Mouse (Mus musculus): Measurements from ENCODE around the gene Rab3ip. TPM values are rescaled to one million over a fixed set of nuclear protein-coding genes. Genes with fewer than 3 reads are reported as not detected.

The Rab3ip gene
- total RNA-seq, 1 experiment = 51.9 TPM

- no peak for DNase-seq (ENCODE audit: low read depth, low spot score)
- Histone ChIP-seq H3K9me3 (ENCODE audit: control insufficient read depth, insufficient read depth, low read depth, low read length) (no peaks in the 10 kb centered on the region), H3K36me3 (ENCODE audit: control insufficient read depth, insufficient read depth, low read length, poor library complexity, severe bottlenecking) (no peaks in the 10 kb centered on the region; the same call in 1 of the 2 replicates), H3K4me1 (ENCODE audit: control insufficient read depth in 2 of 2, insufficient read depth in 2 of 2, low read length in 2 of 2, poor library complexity in 1 of 2) (peaks cover 0 to 12% of the 10 kb centered on the region in 2 experiments; a peak in 3 of 4 replicates), H3K9ac (ENCODE audit: insufficient read depth, low read depth, low read length, poor library complexity, severe bottlenecking) (peak overlapping the region; percentile 97), H3K27ac (ENCODE audit: insufficient read depth, low read depth, low read length, poor library complexity, severe bottlenecking) (peak overlapping the region; percentile 90), H3K4me3 (ENCODE audit: insufficient read depth in 1 of 2, low read depth in 1 of 2, low read length in 2 of 2, poor library complexity in 1 of 2, severe bottlenecking in 1 of 2) (peak overlapping the region; percentile 88 to 100)
- in situ Hi-C loops (cut with MboI; ENCODE audit: low sequenced_read_pairs in 2 of 2, unreplicated experiment in 2 of 2) = no loop called here
- TF ChIP-seq MAFK (IDR thresholded peaks at IDR 0.05; ENCODE audit: insufficient read depth, low read depth, low read length) (no peak), ZNF384 (IDR thresholded peaks at IDR 0.05; ENCODE audit: low read depth, low read length) (no peak), HCFC1 (IDR thresholded peaks at IDR 0.05; ENCODE audit: borderline replicate concordance, insufficient read depth, low read length) (no peak), CHD2 (IDR thresholded peaks at IDR 0.05; ENCODE audit: low read depth, low read length) (no peak), ZC3H11A (IDR thresholded peaks at IDR 0.05; ENCODE audit: borderline replicate concordance, low read depth, low read length) (no peak)
Observed at GRCm38 (mm10) chr10:116949111-116950008, 1.2 kb downstream of the Rab3ip start.

GRCm38 (mm10) chr10:116948414-116948813, 2.2 kb downstream of the Rab3ip start:
- H3K9ac ChIP-seq (ENCODE audit: insufficient read depth, low read depth, low read length, poor library complexity, severe bottlenecking) = no peak overlapping the region
- H3K9me3 ChIP-seq (ENCODE audit: control insufficient read depth, insufficient read depth, low read depth, low read length) = no peaks in the 10 kb centered on the region
- H3K4me3 ChIP-seq (ENCODE audit: insufficient read depth in 1 of 2, low read depth in 1 of 2, low read length in 2 of 2, poor library complexity in 1 of 2, severe bottlenecking in 1 of 2) = no peak overlapping the region
- TF ChIP-seq ZNF384 (IDR thresholded peaks at IDR 0.05; ENCODE audit: low read depth, low read length) = no peak
- no peak for TF ChIP-seq CHD2 (IDR thresholded peaks at IDR 0.05; ENCODE audit: low read depth, low read length)
- no peak for TF ChIP-seq ZC3H11A (IDR thresholded peaks at IDR 0.05; ENCODE audit: borderline replicate concordance, low read depth, low read length)
- TF ChIP-seq HCFC1 (IDR thresholded peaks at IDR 0.05; ENCODE audit: borderline replicate concordance, insufficient read depth, low read length) = no peak
- no peak for TF ChIP-seq MAFK (IDR thresholded peaks at IDR 0.05; ENCODE audit: insufficient read depth, low read depth, low read length)
- in situ Hi-C loops (cut with MboI; ENCODE audit: low sequenced_read_pairs in 2 of 2, unreplicated experiment in 2 of 2) = no loop called here
- H3K27ac ChIP-seq (ENCODE audit: insufficient read depth, low read depth, low read length, poor library complexity, severe bottlenecking) = no peak overlapping the region
- DNase-seq (ENCODE audit: low read depth, low spot score) = no peak
- H3K36me3 ChIP-seq (ENCODE audit: control insufficient read depth, insufficient read depth, low read length, poor library complexity, severe bottlenecking) = no peaks in the 10 kb centered on the region; the same call in 1 of the 2 replicates
- H3K4me1 ChIP-seq (ENCODE audit: control insufficient read depth in 2 of 2, insufficient read depth in 2 of 2, low read length in 2 of 2, poor library complexity in 1 of 2) = peaks cover 0 to 12% of the 10 kb centered on the region in 2 experiments; a peak in 3 of 4 replicates

- peaks cover 8% of the 10 kb centered on the region; the same call in 1 of the 2 replicates for H3K36me3 ChIP-seq (ENCODE audit: control insufficient read depth, insufficient read depth, low read length, poor library complexity, severe bottlenecking)
- no peak overlapping the region for H3K4me3 ChIP-seq (ENCODE audit: insufficient read depth in 1 of 2, low read depth in 1 of 2, low read length in 2 of 2, poor library complexity in 1 of 2, severe bottlenecking in 1 of 2)
- no peak for DNase-seq (ENCODE audit: low read depth, low spot score)
- no peak overlapping the region; the same call in 1 of the 2 replicates for H3K9ac ChIP-seq (ENCODE audit: insufficient read depth, low read depth, low read length, poor library complexity, severe bottlenecking)
- peaks cover 0 to 19% of the 10 kb centered on the region in 2 experiments for H3K4me1 ChIP-seq (ENCODE audit: control insufficient read depth in 2 of 2, insufficient read depth in 2 of 2, low read length in 2 of 2, poor library complexity in 1 of 2)
- H3K9me3 ChIP-seq (ENCODE audit: control insufficient read depth, insufficient read depth, low read depth, low read length) = no peaks in the 10 kb centered on the region
- no peak overlapping the region for H3K27ac ChIP-seq (ENCODE audit: insufficient read depth, low read depth, low read length, poor library complexity, severe bottlenecking)
- no peak for TF ChIP-seq MAFK (IDR thresholded peaks at IDR 0.05; ENCODE audit: insufficient read depth, low read depth, low read length)
- in situ Hi-C loops (cut with MboI; ENCODE audit: low sequenced_read_pairs in 2 of 2, unreplicated experiment in 2 of 2) = no loop called here
Observed at GRCm38 (mm10) chr10:116944940-116945339, 5.6 kb downstream of the Rab3ip start.

- Histone ChIP-seq H3K4me1 (ENCODE audit: control insufficient read depth in 2 of 2, insufficient read depth in 2 of 2, low read length in 2 of 2, poor library complexity in 1 of 2) (peaks cover 0 to 19% of the 10 kb centered on the region in 2 experiments), H3K4me3 (ENCODE audit: insufficient read depth in 1 of 2, low read depth in 1 of 2, low read length in 2 of 2, poor library complexity in 1 of 2, severe bottlenecking in 1 of 2) (no peak overlapping the region), H3K36me3 (ENCODE audit: control insufficient read depth, insufficient read depth, low read length, poor library complexity, severe bottlenecking) (peaks cover 8% of the 10 kb centered on the region), H3K27ac (ENCODE audit: insufficient read depth, low read depth, low read length, poor library complexity, severe bottlenecking) (no peak overlapping the region), H3K9ac (ENCODE audit: insufficient read depth, low read depth, low read length, poor library complexity, severe bottlenecking) (no peak overlapping the region), H3K9me3 (ENCODE audit: control insufficient read depth, insufficient read depth, low read depth, low read length) (no peaks in the 10 kb centered on the region)
- TF ChIP-seq ZC3H11A (IDR thresholded peaks at IDR 0.05; ENCODE audit: borderline replicate concordance, low read depth, low read length) (no peak), ZNF384 (IDR thresholded peaks at IDR 0.05; ENCODE audit: low read depth, low read length) (no peak), CHD2 (IDR thresholded peaks at IDR 0.05; ENCODE audit: low read depth, low read length) (no peak), MAFK (IDR thresholded peaks at IDR 0.05; ENCODE audit: insufficient read depth, low read depth, low read length) (no peak), HCFC1 (IDR thresholded peaks at IDR 0.05; ENCODE audit: borderline replicate concordance, insufficient read depth, low read length) (no peak)
- DNase-seq (ENCODE audit: low read depth, low spot score) = no peak
- in situ Hi-C loops (cut with MboI; ENCODE audit: low sequenced_read_pairs in 2 of 2, unreplicated experiment in 2 of 2) = no loop called here
Observed at GRCm38 (mm10) chr10:116944144-116944543, 6.4 kb downstream of the Rab3ip start.

Measured in ES-E14 (cell line).